Mouse (Mus musculus): Measurements from ENCODE around the gene Snx1. TPM values are rescaled to one million over a fixed set of nuclear protein-coding genes. Genes with fewer than 3 reads are reported as not detected.

Snx1 gene
- 100 to 1,000 TPM; 104 to 309 (median 220) TPM for total RNA-seq (2018; cell fraction: chromatin; rRNA removed)
- 100 to 1,000 TPM; 105 to 155 (median 123) TPM for total RNA-seq (2018; cell fraction: cytosol; rRNA removed)
- 100 to 1,000 TPM in 20 of 26 experiments, 10 to 100 TPM in 6; 71.5 to 171 (median 129) TPM for total RNA-seq (2018; cell fraction: nucleus; rRNA removed)
- polyA plus RNA-seq (2018), result 126 to 191 TPM (median 168 TPM) in 3 replicates

DNA sequence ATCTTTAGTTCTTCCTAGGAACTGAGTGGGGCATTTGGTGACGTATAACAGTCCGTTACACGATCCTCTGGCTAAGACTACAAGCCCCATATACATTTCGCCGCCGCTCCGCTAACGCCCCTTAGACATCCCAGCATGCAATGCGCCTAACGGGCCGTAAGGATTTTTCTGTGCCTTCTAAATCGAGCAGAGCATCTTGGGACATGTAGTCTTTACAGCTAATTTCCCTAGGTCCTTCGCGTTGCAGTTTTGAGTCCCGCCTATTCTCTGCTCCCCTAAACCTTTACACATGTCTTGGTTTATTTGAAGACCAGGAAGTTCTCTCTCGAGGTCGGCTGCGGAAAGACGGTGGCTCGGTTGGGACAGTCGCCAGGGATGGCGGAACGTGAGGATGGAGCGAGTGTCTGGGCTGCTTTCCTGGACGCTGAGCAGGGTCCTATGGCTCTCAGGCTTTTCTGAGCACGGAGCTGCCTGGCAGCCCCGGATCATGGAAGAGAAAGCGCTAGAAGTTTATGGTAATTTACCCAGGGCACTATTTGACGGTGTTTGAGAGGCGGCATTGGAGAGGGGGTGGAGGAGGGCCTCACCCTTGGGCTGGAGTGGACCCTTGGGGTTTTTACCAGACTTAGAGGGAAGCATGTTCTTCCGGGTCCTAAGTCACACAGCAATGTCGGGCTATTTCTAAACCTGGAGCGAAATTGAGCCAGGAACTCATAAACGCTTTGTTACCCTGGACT lies at the start of gene Snx1, which contains the start of gene Ciao2a:
TSS of gene Snx1 (minus strand) at position 132 of the 737 bp plus-strand sequence.
TSS of gene Ciao2a (plus strand) at position 156 of the 737 bp plus-strand sequence.
- WGBS (ENCODE audit: missing documents), result under 1% methylated on average over 34 of the region's 34 CpGs
- Histone ChIP-seq H3K4me3 (ENCODE audit: inconsistent target) (peak within 1 kb of the TSS; percentile 92), H3K79me2 (ENCODE audit: inconsistent target) (peaks cover 65% of the 10 kb centered on the region)

GRCm38 (mm10) chr9:66174985-66175384 lies 48.6 kb upstream of the Snx1 start:
- Histone ChIP-seq H3K27ac (no peak overlapping the region), H3K36me3 (ENCODE audit: inconsistent target) (no peaks in the 10 kb centered on the region), H3K79me2 (ENCODE audit: inconsistent target) (no peaks in the 10 kb centered on the region), H3K4me3 (ENCODE audit: inconsistent target) (no peak overlapping the region)
- 100% methylated on average over 3 of the region's 3 CpGs for WGBS (ENCODE audit: missing documents)

More for the DNA sequence above, at the start of gene Snx1, which contains the start of gene Ciao2a:
- Histone ChIP-seq H3K36me3 (ENCODE audit: inconsistent target) (no peaks in the 10 kb centered on the region), H3K27ac (peak within 1 kb of the TSS; percentile 88)

DNA sequence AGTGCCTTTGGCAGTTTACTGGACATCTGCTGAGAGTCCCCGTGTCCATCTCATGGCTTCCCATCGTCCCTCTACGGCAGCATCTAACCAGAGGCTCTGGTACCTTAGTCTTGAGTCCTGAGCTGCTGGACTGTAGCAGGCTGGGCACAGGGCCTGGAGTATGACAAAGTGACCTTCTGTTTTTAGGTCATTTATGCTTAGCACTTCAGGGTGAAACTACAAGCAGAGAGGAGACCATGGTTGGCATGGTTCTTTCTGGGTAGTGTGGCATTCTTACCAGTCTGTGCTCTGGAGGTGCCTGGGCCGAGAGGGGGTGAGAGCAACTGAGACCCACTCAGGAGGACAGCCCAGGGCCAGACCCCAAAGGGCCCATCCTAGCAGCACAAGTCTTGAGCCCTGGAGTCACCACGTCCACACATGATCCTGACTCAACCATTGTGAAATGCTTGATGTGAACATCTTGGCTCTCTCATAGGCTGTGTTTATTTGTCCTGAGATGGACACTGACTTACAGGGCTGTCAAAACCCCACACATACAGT lies 47.0 kb upstream of the Snx1 start:
- Histone ChIP-seq H3K27ac (no peak overlapping the region), H3K79me2 (ENCODE audit: inconsistent target) (no peaks in the 10 kb centered on the region), H3K4me3 (ENCODE audit: inconsistent target) (no peak overlapping the region), H3K36me3 (ENCODE audit: inconsistent target) (no peaks in the 10 kb centered on the region)
- 95% methylated on average over 4 of the region's 5 CpGs for whole genome bisulfite sequencing (ENCODE audit: missing documents)

DNA sequence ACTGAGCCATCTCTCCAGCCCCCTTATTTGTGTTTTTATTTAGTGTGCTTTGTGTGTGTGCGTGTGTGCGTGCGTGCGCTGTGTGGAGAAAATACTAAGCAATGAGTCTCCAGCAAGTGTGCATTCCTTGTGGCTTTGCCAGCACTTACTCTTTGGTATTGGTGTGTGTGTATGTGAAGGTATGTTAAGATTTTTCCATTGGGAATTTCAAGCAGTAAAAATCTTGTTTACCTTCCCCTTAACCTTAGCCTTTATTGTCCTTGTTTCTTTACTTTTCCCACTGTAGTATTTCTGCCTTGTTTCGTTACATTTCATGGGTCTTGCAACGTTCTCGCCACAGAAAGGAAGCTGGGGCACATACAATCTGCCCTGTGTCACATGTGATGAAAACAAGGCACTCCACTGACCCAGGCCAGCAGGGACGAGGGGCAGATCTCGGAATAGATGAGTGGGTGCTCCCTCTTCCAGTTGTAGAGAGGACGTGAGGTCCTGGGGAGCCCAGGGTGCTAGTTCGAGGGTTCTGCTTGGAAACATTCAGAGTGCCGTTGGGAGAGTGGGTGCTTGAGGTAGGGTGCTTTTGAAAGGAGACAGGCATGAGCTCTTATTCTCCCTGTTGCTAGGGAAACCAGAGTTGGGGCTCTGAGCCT lies 45.0 kb upstream of the Snx1 start:
- 84% methylated on average over 11 of the region's 12 CpGs for WGBS (ENCODE audit: missing documents)
- H3K79me2 ChIP-seq (ENCODE audit: inconsistent target), result no peaks in the 10 kb centered on the region
- H3K27ac ChIP-seq, result no peak overlapping the region
- H3K36me3 ChIP-seq (ENCODE audit: inconsistent target), result no peaks in the 10 kb centered on the region
- H3K4me3 ChIP-seq (ENCODE audit: inconsistent target), result no peak overlapping the region

- Histone ChIP-seq H3K27ac (no peak overlapping the region), H3K36me3 (ENCODE audit: inconsistent target) (no peaks in the 10 kb centered on the region)
- 95% methylated on average over 5 of the region's 5 CpGs for WGBS (ENCODE audit: missing documents)
These were observed 44.1 kb upstream of the Snx1 start for GRCm38 (mm10) chr9:66170506-66170905.

DNA sequence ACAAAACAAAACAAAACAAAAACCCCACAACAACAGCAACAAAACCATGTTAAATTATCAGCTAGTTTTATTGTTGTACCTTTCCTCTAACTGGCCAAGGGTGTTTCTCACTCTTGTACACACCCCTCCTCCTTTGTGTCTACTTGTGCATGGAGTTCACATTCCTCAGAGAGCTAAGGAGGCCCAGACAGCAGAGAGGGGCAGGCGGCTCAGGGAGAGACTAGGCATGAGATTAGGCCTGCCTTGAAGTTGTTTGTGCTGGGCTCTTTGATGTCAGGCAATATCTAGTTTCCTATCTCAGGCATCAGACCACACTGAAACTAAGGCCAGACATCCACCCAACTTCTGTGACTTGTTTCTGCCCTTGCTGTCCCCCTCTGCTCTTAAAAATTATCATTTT lies 41.8 kb upstream of the Snx1 start:
- 86% methylated on average over 1 of the region's 1 CpGs for whole genome bisulfite sequencing (ENCODE audit: missing documents)

More at GRCm38 (mm10) chr9:66170506-66170905, 44.1 kb upstream of the Snx1 start:
- no peaks in the 10 kb centered on the region for H3K79me2 ChIP-seq (ENCODE audit: inconsistent target)
- no peak overlapping the region for H3K4me3 ChIP-seq (ENCODE audit: inconsistent target)

GRCm38 (mm10) chr9:66167222-66167621 lies 40.8 kb upstream of the Snx1 start:
- Histone ChIP-seq H3K27ac (no peak overlapping the region), H3K4me3 (ENCODE audit: inconsistent target) (no peak overlapping the region), H3K79me2 (ENCODE audit: inconsistent target) (no peaks in the 10 kb centered on the region), H3K36me3 (ENCODE audit: inconsistent target) (no peaks in the 10 kb centered on the region)
- WGBS (ENCODE audit: missing documents), result 85% methylated on average over 5 of the region's 5 CpGs

More for the DNA sequence above, 41.8 kb upstream of the Snx1 start:
- Histone ChIP-seq H3K27ac (no peak overlapping the region), H3K79me2 (ENCODE audit: inconsistent target) (no peaks in the 10 kb centered on the region), H3K4me3 (ENCODE audit: inconsistent target) (no peak overlapping the region), H3K36me3 (ENCODE audit: inconsistent target) (no peaks in the 10 kb centered on the region)

- no peaks in the 10 kb centered on the region for H3K36me3 ChIP-seq (ENCODE audit: inconsistent target)
- no peak overlapping the region for H3K4me3 ChIP-seq (ENCODE audit: inconsistent target)
- no peaks in the 10 kb centered on the region for H3K79me2 ChIP-seq (ENCODE audit: inconsistent target)
- H3K27ac ChIP-seq, result no peak overlapping the region
- 81% methylated on average over 9 of the region's 9 CpGs for WGBS (ENCODE audit: missing documents)
These were observed 36.6 kb upstream of the Snx1 start for GRCm38 (mm10) chr9:66162995-66163394.

DNA sequence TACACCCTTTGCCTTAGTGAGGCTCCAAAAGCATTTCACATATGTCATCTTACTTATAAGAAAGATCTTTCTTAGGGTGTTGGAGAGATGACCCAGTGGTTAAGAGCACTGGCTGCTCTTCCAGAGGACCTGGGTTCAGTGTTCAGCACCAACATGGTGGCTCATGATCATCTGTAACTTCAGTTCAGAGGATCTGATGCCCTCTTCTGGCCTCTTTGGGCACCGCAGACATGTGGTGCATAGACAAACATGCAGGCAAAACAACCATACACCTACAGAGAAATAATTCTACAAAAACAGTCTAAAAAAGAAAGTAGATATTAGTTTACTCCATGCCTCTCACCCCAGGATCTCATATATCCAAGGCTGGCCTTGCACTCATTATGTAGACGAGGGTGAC lies 33.8 kb upstream of the Snx1 start:
- H3K4me3 ChIP-seq (ENCODE audit: inconsistent target), result no peak overlapping the region
- H3K79me2 ChIP-seq (ENCODE audit: inconsistent target), result no peaks in the 10 kb centered on the region
- 100% methylated on average over 2 of the region's 2 CpGs for WGBS (ENCODE audit: missing documents)
- H3K27ac ChIP-seq, result no peak overlapping the region
- no peaks in the 10 kb centered on the region for H3K36me3 ChIP-seq (ENCODE audit: inconsistent target)

DNA sequence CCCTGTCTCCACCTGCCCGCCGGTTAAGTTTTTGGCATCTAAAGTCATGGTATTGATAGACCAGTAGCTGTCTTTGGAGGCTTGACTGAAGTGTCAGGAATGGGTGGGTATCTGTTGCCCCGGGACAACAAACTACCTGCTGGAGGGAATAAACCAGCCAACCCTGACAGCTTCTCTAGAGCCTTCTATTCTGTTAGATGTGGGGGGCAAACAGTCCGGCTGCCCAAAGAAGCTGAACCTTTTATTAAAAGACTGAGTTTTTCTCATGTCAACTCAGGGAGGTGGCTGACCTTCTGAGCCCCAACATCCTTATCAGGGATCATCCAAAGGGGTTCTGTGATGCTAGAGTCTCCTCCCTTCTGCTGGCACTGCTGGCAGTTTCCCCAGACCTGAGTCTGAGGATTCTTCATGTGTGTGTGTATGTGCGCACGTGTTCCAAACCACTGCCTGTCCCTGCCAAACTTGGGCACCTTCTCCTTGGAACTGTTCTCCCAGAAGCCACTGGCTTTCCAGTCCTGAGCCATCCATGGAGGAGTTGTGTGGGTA lies 32.6 kb upstream of the Snx1 start:
- Histone ChIP-seq H3K79me2 (ENCODE audit: inconsistent target) (no peaks in the 10 kb centered on the region), H3K27ac (no peak overlapping the region), H3K36me3 (ENCODE audit: inconsistent target) (no peaks in the 10 kb centered on the region), H3K4me3 (ENCODE audit: inconsistent target) (no peak overlapping the region)
- WGBS (ENCODE audit: missing documents), result 95% methylated on average over 6 of the region's 6 CpGs

DNA sequence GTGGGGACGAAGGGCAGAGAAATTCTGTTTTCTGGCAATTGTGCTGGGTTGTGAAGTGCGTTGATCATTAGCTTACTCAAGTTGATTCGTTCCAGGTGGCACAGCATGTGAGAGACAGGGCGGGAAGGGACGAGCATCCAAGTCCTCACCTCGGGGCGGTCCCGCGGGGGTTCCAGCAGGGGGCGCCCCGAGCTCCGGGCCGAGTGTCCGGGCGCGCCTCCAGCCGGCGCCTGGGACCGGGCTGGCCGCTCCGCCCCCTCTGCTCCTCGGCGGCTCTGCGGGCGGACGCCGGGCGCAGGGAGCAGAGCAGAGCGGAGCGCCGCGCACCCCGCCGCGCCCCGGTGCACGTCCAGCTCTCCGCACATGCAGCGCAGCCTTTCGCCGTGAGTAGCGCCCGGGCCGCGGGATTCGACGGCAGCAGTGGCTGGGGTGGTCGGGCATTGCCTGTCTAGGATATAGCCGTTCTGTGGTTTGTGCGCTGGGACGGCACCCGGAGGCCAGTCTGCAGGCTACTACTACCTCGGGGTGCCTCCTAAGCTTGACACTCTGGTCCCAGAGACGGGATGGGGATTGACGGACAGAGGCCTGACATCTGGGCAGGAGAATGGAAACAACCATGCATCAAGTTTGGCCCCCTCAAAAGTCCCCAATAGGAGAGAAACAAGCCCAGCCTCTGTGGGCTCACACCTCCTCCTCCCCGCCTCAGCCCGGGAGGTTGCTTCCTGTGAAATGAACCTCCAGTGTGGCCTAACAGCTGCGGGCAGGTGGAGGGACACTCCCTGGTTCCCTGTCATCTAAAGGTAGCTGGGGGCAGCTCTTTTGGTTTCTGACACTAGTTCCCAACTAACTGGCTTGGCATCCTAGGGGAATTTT lies 31.8 kb upstream of the Snx1 start, which contains the start of gene Dapk2:
TSS of gene Dapk2 (plus strand) at position 266 of the 873 bp plus-strand sequence.
- Histone ChIP-seq H3K27ac (no peak within 1 kb of the TSS), H3K4me3 (ENCODE audit: inconsistent target) (no peak within 1 kb of the TSS)
- 3% methylated on average over 55 of the region's 58 CpGs for WGBS (ENCODE audit: missing documents)

DNA sequence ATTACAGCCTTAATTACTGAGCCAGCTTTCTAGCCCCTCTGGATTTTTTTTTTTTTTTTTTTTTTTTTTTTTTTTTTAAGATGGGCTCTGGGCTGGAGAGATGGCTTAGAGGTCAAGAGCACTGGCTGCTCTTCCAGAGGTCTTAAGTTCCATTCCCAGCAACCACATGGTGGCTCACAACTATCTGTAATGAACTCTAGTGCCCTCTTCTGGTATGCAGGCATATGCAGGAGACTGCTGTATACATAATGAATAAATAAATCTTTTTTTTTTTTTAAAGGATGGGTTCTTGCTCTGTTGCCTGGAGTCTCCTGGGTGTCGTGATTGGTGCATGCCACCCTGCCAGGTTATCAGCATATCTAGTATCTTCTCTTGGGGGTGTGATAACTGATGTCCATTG lies 29.1 kb upstream of the Snx1 start:
- no peak overlapping the region for H3K27ac ChIP-seq
- H3K4me3 ChIP-seq (ENCODE audit: inconsistent target), result no peak overlapping the region
- WGBS (ENCODE audit: missing documents), result 100% methylated on average over 1 of the region's 1 CpGs
- no peaks in the 10 kb centered on the region for H3K79me2 ChIP-seq (ENCODE audit: inconsistent target)
- no peaks in the 10 kb centered on the region for H3K36me3 ChIP-seq (ENCODE audit: inconsistent target)

More for the DNA sequence above, 31.8 kb upstream of the Snx1 start, which contains the start of gene Dapk2:
- no peaks in the 10 kb centered on the region for H3K36me3 ChIP-seq (ENCODE audit: inconsistent target)
- H3K79me2 ChIP-seq (ENCODE audit: inconsistent target), result no peaks in the 10 kb centered on the region

DNA sequence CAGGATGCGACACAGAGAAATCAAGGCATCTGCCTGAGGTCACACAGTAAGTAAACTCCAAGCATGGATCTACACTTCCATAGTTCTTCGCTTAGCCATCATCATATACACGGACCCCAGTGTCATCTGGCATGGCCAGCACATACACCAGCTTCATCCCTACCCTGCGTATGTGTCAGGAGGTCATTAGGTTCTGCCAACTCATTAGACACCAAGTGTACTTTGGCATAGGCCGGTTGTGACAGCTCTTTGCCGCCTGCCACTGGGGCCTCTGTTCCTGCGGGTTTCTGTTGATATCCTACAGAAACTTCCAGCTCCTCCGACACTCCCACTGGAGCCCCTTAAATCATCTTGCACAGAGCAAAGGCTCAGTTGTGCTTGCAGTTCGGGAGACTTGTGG lies 27.6 kb upstream of the Snx1 start:
- no peak overlapping the region for H3K4me3 ChIP-seq (ENCODE audit: inconsistent target)
- WGBS (ENCODE audit: missing documents), result 94% methylated on average over 9 of the region's 9 CpGs
- H3K36me3 ChIP-seq (ENCODE audit: inconsistent target), result no peaks in the 10 kb centered on the region
- no peaks in the 10 kb centered on the region for H3K79me2 ChIP-seq (ENCODE audit: inconsistent target)
- H3K27ac ChIP-seq, result no peak overlapping the region

DNA sequence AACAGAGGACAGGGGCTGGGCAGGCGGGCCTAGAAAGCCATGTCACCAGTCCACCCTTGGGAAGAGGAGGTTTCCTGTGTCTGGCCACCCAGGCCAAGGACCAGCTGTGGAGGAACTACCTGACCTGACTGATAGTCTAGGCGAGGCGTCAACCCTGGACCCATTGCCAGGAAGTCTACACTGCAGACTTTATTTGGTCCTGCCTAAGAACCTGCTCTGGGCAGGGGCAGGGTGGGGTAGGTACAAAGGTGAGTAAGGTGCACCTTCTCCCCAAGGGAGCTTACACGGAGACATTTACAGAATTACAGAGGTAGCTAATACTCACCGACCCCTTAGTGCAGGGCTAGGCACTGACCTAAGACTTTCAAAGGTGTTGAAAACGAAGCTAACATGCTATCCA lies 27.2 kb upstream of the Snx1 start:
- Histone ChIP-seq H3K4me3 (ENCODE audit: inconsistent target) (no peak overlapping the region), H3K36me3 (ENCODE audit: inconsistent target) (no peaks in the 10 kb centered on the region), H3K27ac (no peak overlapping the region), H3K79me2 (ENCODE audit: inconsistent target) (no peaks in the 10 kb centered on the region)
- 92% methylated on average over 6 of the region's 6 CpGs for WGBS (ENCODE audit: missing documents)

Measured in macrophage (primary cell).